Mouse (Mus musculus) myocyte (in vitro differentiated cells): ENCODE results near the gene Ccn1. TPM values are rescaled to one million over a fixed set of nuclear protein-coding genes. Genes with fewer than 3 reads are reported as not detected.

Experiments used
- polyA plus RNA-seq: library from polyadenylated mRNA; unstranded; fragments of >200 nt; fragmentation: generic; extraction: Trizol; gene quantifications from one replicate; pipeline ENCODE4 v1.2.1, GENCODE M21; 2012; ENCODE audit warnings: missing spikeins

Ccn1 gene
- polyA plus RNA-seq, 1 experiment, result 49.6 TPM

Other genes with a start within 250 kb of the Ccn1 start
- 20.6 TPM for gene Znhit6, start 73.8 kb downstream of the Ccn1 start, polyA plus RNA-seq
- 7.4 TPM for gene Ddah1, start 108.7 kb upstream of the Ccn1 start, polyA plus RNA-seq